Mouse (Mus musculus): ENCODE results near the gene Kcnma1. TPM values are rescaled to one million over a fixed set of nuclear protein-coding genes. Genes with fewer than 3 reads are reported as not detected.

The Kcnma1 gene
- polyA plus RNA-seq, 2 experiments, result 5.4 to 8.5 TPM

GRCm38 (mm10) chr14:23684463-23685066 lies 329.7 kb downstream of the Kcnma1 start:
- Histone ChIP-seq H3K9ac (ENCODE audit: low read depth, low read length, severe bottlenecking) (no peak overlapping the region), H3K27ac (replicated peaks; ENCODE audit: low read depth, low read length) (no peak overlapping the region), H3K4me3 (replicated peaks; ENCODE audit: low read length) (no peak overlapping the region), H3K27me3 (ENCODE audit: control insufficient read depth, insufficient read depth, low read length) (no peaks in the 10 kb centered on the region), H3K36me3 (ENCODE audit: control insufficient read depth, insufficient read depth, low read length) (no peaks in the 10 kb centered on the region), H3K9me3 (ENCODE audit: control insufficient read depth, low read length) (no peaks in the 10 kb centered on the region), H3K4me2 (replicated peaks; ENCODE audit: low read depth, low read length, severe bottlenecking) (no peak overlapping the region), H3K4me1 (ENCODE audit: control insufficient read depth, insufficient read depth, low read length) (peaks cover 7% of the 10 kb centered on the region; the same call in 1 of the 2 replicates)
- TF ChIP-seq POLR2A (IDR thresholded peaks at IDR 0.05; ENCODE audit: borderline replicate concordance, extremely low read depth, insufficient read depth, insufficient read length), result no peak
- DNase-seq (ENCODE audit: low spot score) (no peak), ATAC-seq (ENCODE audit: low FRiP score, low read depth) (no peak)
- 19% methylated on average over 3 of the region's 3 CpGs for WGBS

- Histone ChIP-seq H3K9ac (ENCODE audit: low read depth, low read length, severe bottlenecking) (no peak overlapping the region), H3K27ac (replicated peaks; ENCODE audit: low read depth, low read length) (no peak overlapping the region), H3K9me3 (ENCODE audit: control insufficient read depth, low read length) (no peaks in the 10 kb centered on the region), H3K4me1 (ENCODE audit: control insufficient read depth, insufficient read depth, low read length) (no peaks in the 10 kb centered on the region), H3K36me3 (ENCODE audit: control insufficient read depth, insufficient read depth, low read length) (no peaks in the 10 kb centered on the region), H3K27me3 (ENCODE audit: control insufficient read depth, insufficient read depth, low read length) (no peaks in the 10 kb centered on the region), H3K4me2 (replicated peaks; ENCODE audit: low read depth, low read length, severe bottlenecking) (no peak overlapping the region), H3K4me3 (replicated peaks; ENCODE audit: low read length) (no peak overlapping the region)
- ATAC-seq (ENCODE audit: low FRiP score, low read depth) (no peak), DNase-seq (ENCODE audit: low spot score) (no peak)
- WGBS, result 82% methylated on average over 4 of the region's 4 CpGs
- no peak for TF ChIP-seq POLR2A (IDR thresholded peaks at IDR 0.05; ENCODE audit: borderline replicate concordance, extremely low read depth, insufficient read depth, insufficient read length)
Measured at GRCm38 (mm10) chr14:23682758-23683157, 331.5 kb downstream of the Kcnma1 start.

GRCm38 (mm10) chr14:23679378-23679777 lies 334.9 kb downstream of the Kcnma1 start:
- H3K9me3 ChIP-seq (ENCODE audit: control insufficient read depth, low read length), result no peaks in the 10 kb centered on the region
- H3K27ac ChIP-seq (replicated peaks; ENCODE audit: low read depth, low read length), result no peak overlapping the region
- TF ChIP-seq POLR2A (IDR thresholded peaks at IDR 0.05; ENCODE audit: borderline replicate concordance, extremely low read depth, insufficient read depth, insufficient read length), result no peak
- no peak overlapping the region for H3K9ac ChIP-seq (ENCODE audit: low read depth, low read length, severe bottlenecking)
- 68% methylated on average over 2 of the region's 2 CpGs for WGBS
- ATAC-seq (ENCODE audit: low FRiP score, low read depth) (no peak), DNase-seq (ENCODE audit: low spot score) (no peak)
- H3K4me1 ChIP-seq (ENCODE audit: control insufficient read depth, insufficient read depth, low read length), result no peaks in the 10 kb centered on the region
- no peaks in the 10 kb centered on the region for H3K36me3 ChIP-seq (ENCODE audit: control insufficient read depth, insufficient read depth, low read length)
- no peak overlapping the region for H3K4me2 ChIP-seq (replicated peaks; ENCODE audit: low read depth, low read length, severe bottlenecking)
- no peaks in the 10 kb centered on the region for H3K27me3 ChIP-seq (ENCODE audit: control insufficient read depth, insufficient read depth, low read length)
- H3K4me3 ChIP-seq (replicated peaks; ENCODE audit: low read length), result no peak overlapping the region

- Histone ChIP-seq H3K27ac (replicated peaks; ENCODE audit: low read depth, low read length) (no peak overlapping the region), H3K4me1 (ENCODE audit: control insufficient read depth, insufficient read depth, low read length) (no peaks in the 10 kb centered on the region), H3K36me3 (ENCODE audit: control insufficient read depth, insufficient read depth, low read length) (no peaks in the 10 kb centered on the region), H3K9me3 (ENCODE audit: control insufficient read depth, low read length) (peaks cover 3% of the 10 kb centered on the region; the same call in 1 of the 2 replicates), H3K9ac (ENCODE audit: low read depth, low read length, severe bottlenecking) (no peak overlapping the region), H3K4me2 (replicated peaks; ENCODE audit: low read depth, low read length, severe bottlenecking) (no peak overlapping the region), H3K27me3 (ENCODE audit: control insufficient read depth, insufficient read depth, low read length) (no peaks in the 10 kb centered on the region), H3K4me3 (replicated peaks; ENCODE audit: low read length) (no peak overlapping the region)
- DNase-seq (ENCODE audit: low spot score) (no peak), ATAC-seq (ENCODE audit: low FRiP score, low read depth) (no peak)
- no peak for TF ChIP-seq POLR2A (IDR thresholded peaks at IDR 0.05; ENCODE audit: borderline replicate concordance, extremely low read depth, insufficient read depth, insufficient read length)
- 73% methylated on average over 3 of the region's 3 CpGs for WGBS
Measured at GRCm38 (mm10) chr14:23666420-23666819, 347.9 kb downstream of the Kcnma1 start.

- no peaks in the 10 kb centered on the region for H3K9me3 ChIP-seq (ENCODE audit: control insufficient read depth, low read length)
- ATAC-seq (ENCODE audit: low FRiP score, low read depth), result no peak
- H3K27me3 ChIP-seq (ENCODE audit: control insufficient read depth, insufficient read depth, low read length), result no peaks in the 10 kb centered on the region
- no peaks in the 10 kb centered on the region for H3K36me3 ChIP-seq (ENCODE audit: control insufficient read depth, insufficient read depth, low read length)
- no peak overlapping the region for H3K4me2 ChIP-seq (replicated peaks; ENCODE audit: low read depth, low read length, severe bottlenecking)
- no peak overlapping the region for H3K9ac ChIP-seq (ENCODE audit: low read depth, low read length, severe bottlenecking)
- no peak overlapping the region for H3K4me3 ChIP-seq (replicated peaks; ENCODE audit: low read length)
- no peak for TF ChIP-seq POLR2A (IDR thresholded peaks at IDR 0.05; ENCODE audit: borderline replicate concordance, extremely low read depth, insufficient read depth, insufficient read length)
- DNase-seq (ENCODE audit: low spot score), result no peak
- WGBS, result 63% methylated on average over 4 of the region's 4 CpGs
- H3K27ac ChIP-seq (replicated peaks; ENCODE audit: low read depth, low read length), result no peak overlapping the region
- H3K4me1 ChIP-seq (ENCODE audit: control insufficient read depth, insufficient read depth, low read length), result no peaks in the 10 kb centered on the region
Measured at GRCm38 (mm10) chr14:23651682-23652081, 362.6 kb downstream of the Kcnma1 start.

Measured in limb, embryonic 14.5 days (tissue).